Comparison of ENCODE assay signal across 13 mouse cellular contexts in genomic region chr6:106078071-106078603, GRCm38 (mm10).
DNase-seq lines count a peak whose midpoint lies in the region; ATAC-seq lines count a peak whose summit lies in the region.
"Had no signal": no experiment of that assay in that cellular context is flagged by ENCODE, and none has a peak within 500 bp of the region (broad histone marks: within the 10 kb centered on the region; RNA-seq: fewer than 3 reads in every experiment).

No protein-coding gene starts in this region.

- no peak for DNase-seq in cerebellum, postnatal 4 days (ENCODE audit: low spot score in 2 of 2)
- peak; percentile 2 for DNase-seq in kidney, adult 9 months
- DNase-seq in kidney, adult 8-10 months, result no peak
- DNase-seq in hindbrain, embryonic 14.5 days (ENCODE audit: low spot score), result peak; percentile 47
- no peak for DNase-seq in urinary bladder, postnatal 25 days (ENCODE audit: low spot score)
- no peak for DNase-seq in ovary, postnatal 14 days (ENCODE audit: low spot score)
- DNase-seq: cerebellum, adult 9-10 months; kidney, postnatal 10 days; left cerebral cortex, postnatal 4 days; lung, postnatal 4 days had no signal

- no peak overlapping the region for H3K4me3 ChIP-seq in hindbrain, embryonic 14.5 days (replicated peaks; ENCODE audit: low read length)
- no peak overlapping the region for H3K4me3 ChIP-seq in neural tube, embryonic 13.5 days
- H3K4me3 ChIP-seq: liver, embryonic 15.5 days had no signal

- no peak overlapping the region for H3K4me2 ChIP-seq in hindbrain, embryonic 14.5 days (replicated peaks)
- no peak overlapping the region for H3K4me2 ChIP-seq in neural tube, embryonic 13.5 days
- H3K4me2 ChIP-seq: liver, embryonic 15.5 days had no signal

- no peaks in the 10 kb centered on the region for H3K36me3 ChIP-seq in hindbrain, embryonic 14.5 days (replicated peaks; ENCODE audit: control insufficient read depth, insufficient read depth)
- H3K36me3 ChIP-seq in neural tube, embryonic 13.5 days, result no peaks in the 10 kb centered on the region
- H3K36me3 ChIP-seq: liver, embryonic 15.5 days had no signal

- H3K4me1 ChIP-seq in hindbrain, embryonic 14.5 days (replicated peaks; ENCODE audit: control insufficient read depth, insufficient read depth, low read length), result no peaks in the 10 kb centered on the region
- H3K4me1 ChIP-seq in neural tube, embryonic 13.5 days (replicated peaks), result peaks cover 9% of the 10 kb centered on the region
- H3K4me1 ChIP-seq: liver, embryonic 15.5 days had no signal

- H3K9ac ChIP-seq in hindbrain, embryonic 14.5 days, result no peak overlapping the region
- H3K9ac ChIP-seq in neural tube, embryonic 13.5 days, result no peak overlapping the region
- H3K9ac ChIP-seq: liver, embryonic 15.5 days had no signal

- H3K27ac ChIP-seq in hindbrain, embryonic 14.5 days, result peak overlapping the region; percentile 36; the same call in 1 of the 2 replicates
- H3K27ac ChIP-seq in neural tube, embryonic 13.5 days (replicated peaks), result peak overlapping the region; percentile 70
- H3K27ac ChIP-seq: liver, embryonic 15.5 days had no signal

- no peaks in the 10 kb centered on the region for H3K27me3 ChIP-seq in hindbrain, embryonic 14.5 days (ENCODE audit: control insufficient read depth, insufficient read depth, low read length)
- H3K27me3 ChIP-seq in neural tube, embryonic 13.5 days, result no peaks in the 10 kb centered on the region
- H3K27me3 ChIP-seq: liver, embryonic 15.5 days had no signal

- 0 out of 2 replicates have a peak, but pooled peaks have one; percentile 6 for ATAC-seq in cerebellum, adult (ENCODE audit: insufficient number of reproducible peaks, low FRiP score, low TSS enrichment)
- ATAC-seq in hindbrain, embryonic 14.5 days (ENCODE audit: low FRiP score), result peak; percentile 40; the same call in 1 of the 2 replicates
- peak; percentile 80 for ATAC-seq in neural tube, embryonic 13.5 days (ENCODE audit: low read depth)

- WGBS in hindbrain, embryonic 14.5 days, result 30% methylated on average over 4 of the region's 4 CpGs
- 26% methylated on average over 4 of the region's 4 CpGs for WGBS in neural tube, embryonic 13.5 days

- no peaks in the 10 kb centered on the region for H3K9me3 ChIP-seq in hindbrain, embryonic 14.5 days (ENCODE audit: control insufficient read depth, low read length)
- H3K9me3 ChIP-seq in neural tube, embryonic 13.5 days, result no peaks in the 10 kb centered on the region
- H3K9me3 ChIP-seq: liver, embryonic 15.5 days had no signal

Comparison
In these comparisons a context has a peak if more than half of its experiments do, and no peak if none do; other contexts are left out.
1. DNase-seq: peak in kidney, adult 9 months (single experiment) and hindbrain, embryonic 14.5 days (single experiment); none in cerebellum, postnatal 4 days (0 of 2), kidney, adult 8-10 months (0 of 2), urinary bladder, postnatal 25 days (single experiment) and ovary, postnatal 14 days (single experiment).
2. ATAC-seq: peak in every context shown above with its lines; median percentile 80 in neural tube, embryonic 13.5 days; 40 in hindbrain, embryonic 14.5 days; 6 in cerebellum, adult.